Mouse (Mus musculus): ENCODE data around the gene Zfp609. TPM values are rescaled to one million over a fixed set of nuclear protein-coding genes. Genes with fewer than 3 reads are reported as not detected.
A peak's percentile ranks its signal among the peaks of the same experiment; 100 is the strongest.

The Zfp609 gene
- total and polyA plus RNA-seq, 2 experiments, result 2.8 to 4.4 TPM

DNA sequence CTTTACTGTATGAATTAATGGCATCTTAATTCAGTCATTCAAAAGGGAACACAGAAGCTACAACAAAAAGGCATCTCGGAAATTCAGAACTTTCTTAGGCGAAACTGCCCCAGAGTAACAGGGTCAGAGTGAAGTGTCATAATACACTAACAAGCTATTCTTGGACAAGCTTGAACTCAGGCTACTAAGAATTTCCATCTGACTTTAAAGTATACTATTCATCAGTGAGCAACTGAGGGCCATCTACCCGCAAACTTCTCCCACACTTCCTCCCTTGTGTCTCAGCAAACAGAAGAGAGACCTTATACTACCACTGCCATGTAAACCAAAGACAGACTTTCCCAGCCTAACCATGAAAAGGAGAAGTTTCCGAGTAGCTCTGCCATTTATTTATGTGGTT, 3.8 kb upstream of the Zfp609 start:
- Histone ChIP-seq H3K9ac (ENCODE audit: low read depth, low read length) (no peak overlapping the region), H3K4me1 (ENCODE audit: control insufficient read depth, insufficient read depth, low read length) (peaks cover 15% of the 10 kb centered on the region), H3K27ac (replicated peaks; ENCODE audit: insufficient read depth, low read depth, low read length) (no peak overlapping the region), H3K27me3 (ENCODE audit: control insufficient read depth, insufficient read depth, low read length) (no peaks in the 10 kb centered on the region), H3K79me2 (ENCODE audit: control insufficient read depth, insufficient read depth, low read length) (no peaks in the 10 kb centered on the region), H3K4me3 (ENCODE audit: insufficient read depth, low read depth, low read length) (no peak overlapping the region), H3K36me3 (ENCODE audit: control insufficient read depth, insufficient read depth, low read length) (peaks cover 13% of the 10 kb centered on the region; the same call in 1 of the 2 replicates)
- TF ChIP-seq POLR2A (IDR thresholded peaks at IDR 0.05; ENCODE audit: extremely low read depth, insufficient read depth, low read length) (no peak), CTCF (IDR thresholded peaks at IDR 0.05; ENCODE audit: low read depth, low read length) (no peak)
- DNase-seq (ENCODE audit: extremely low read depth, low read depth, low spot score), result no peak
- WGBS, result 56% methylated on average over 4 of the region's 4 CpGs

DNA sequence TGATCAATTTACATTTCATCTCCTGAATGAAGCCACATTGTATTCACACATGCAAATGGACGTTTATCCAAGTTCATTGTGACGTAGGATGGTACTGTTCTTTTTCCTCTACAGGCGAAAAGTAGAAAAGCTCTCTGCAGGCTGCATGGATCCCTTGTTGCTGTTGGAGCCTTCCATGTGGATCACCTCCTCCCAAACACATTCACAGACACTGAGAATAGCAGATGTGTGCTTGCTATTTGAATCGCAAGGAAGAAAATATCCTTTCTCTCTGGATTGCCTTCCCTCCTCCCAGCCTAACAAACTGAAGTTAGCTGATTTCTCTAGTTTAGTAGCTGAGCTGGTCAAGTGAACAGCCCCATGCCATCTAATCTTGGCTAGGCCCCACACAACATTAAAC, 2.9 kb upstream of the Zfp609 start:
- DNase-seq (ENCODE audit: extremely low read depth, low read depth, low spot score), result no peak
- Histone ChIP-seq H3K27me3 (ENCODE audit: control insufficient read depth, insufficient read depth, low read length) (no peaks in the 10 kb centered on the region), H3K79me2 (ENCODE audit: control insufficient read depth, insufficient read depth, low read length) (no peaks in the 10 kb centered on the region; the same call in 1 of the 2 replicates), H3K36me3 (ENCODE audit: control insufficient read depth, insufficient read depth, low read length) (peaks cover 13% of the 10 kb centered on the region; the same call in 1 of the 2 replicates), H3K27ac (replicated peaks; ENCODE audit: insufficient read depth, low read depth, low read length) (no peak overlapping the region), H3K9ac (ENCODE audit: low read depth, low read length) (no peak overlapping the region), H3K4me1 (ENCODE audit: control insufficient read depth, insufficient read depth, low read length) (peaks cover 19% of the 10 kb centered on the region), H3K4me3 (ENCODE audit: insufficient read depth, low read depth, low read length) (no peak overlapping the region)
- WGBS, result 93% methylated on average over 4 of the region's 4 CpGs
- TF ChIP-seq POLR2A (IDR thresholded peaks at IDR 0.05; ENCODE audit: extremely low read depth, insufficient read depth, low read length) (no peak), CTCF (IDR thresholded peaks at IDR 0.05; ENCODE audit: low read depth, low read length) (no peak)

- H3K27ac ChIP-seq (replicated peaks; ENCODE audit: insufficient read depth, low read depth, low read length), result no peak overlapping the region
- DNase-seq (ENCODE audit: extremely low read depth, low read depth, low spot score), result peak; percentile 53
- no peak for TF ChIP-seq POLR2A (IDR thresholded peaks at IDR 0.05; ENCODE audit: extremely low read depth, insufficient read depth, low read length)
- TF ChIP-seq CTCF (IDR thresholded peaks at IDR 0.05; ENCODE audit: low read depth, low read length), result no peak
- H3K27me3 ChIP-seq (ENCODE audit: control insufficient read depth, insufficient read depth, low read length), result no peaks in the 10 kb centered on the region
- H3K36me3 ChIP-seq (ENCODE audit: control insufficient read depth, insufficient read depth, low read length), result peaks cover 13% of the 10 kb centered on the region; the same call in 1 of the 2 replicates
- peaks cover 21% of the 10 kb centered on the region for H3K4me1 ChIP-seq (ENCODE audit: control insufficient read depth, insufficient read depth, low read length)
- WGBS, result 100% methylated on average over 1 of the region's 2 CpGs
- no peaks in the 10 kb centered on the region; the same call in 1 of the 2 replicates for H3K79me2 ChIP-seq (ENCODE audit: control insufficient read depth, insufficient read depth, low read length)
- H3K4me3 ChIP-seq (ENCODE audit: insufficient read depth, low read depth, low read length), result no peak overlapping the region
- no peak overlapping the region for H3K9ac ChIP-seq (ENCODE audit: low read depth, low read length)
Measured at GRCm38 (mm10) chr9:65829410-65829809, 2.0 kb upstream of the Zfp609 start.

DNA sequence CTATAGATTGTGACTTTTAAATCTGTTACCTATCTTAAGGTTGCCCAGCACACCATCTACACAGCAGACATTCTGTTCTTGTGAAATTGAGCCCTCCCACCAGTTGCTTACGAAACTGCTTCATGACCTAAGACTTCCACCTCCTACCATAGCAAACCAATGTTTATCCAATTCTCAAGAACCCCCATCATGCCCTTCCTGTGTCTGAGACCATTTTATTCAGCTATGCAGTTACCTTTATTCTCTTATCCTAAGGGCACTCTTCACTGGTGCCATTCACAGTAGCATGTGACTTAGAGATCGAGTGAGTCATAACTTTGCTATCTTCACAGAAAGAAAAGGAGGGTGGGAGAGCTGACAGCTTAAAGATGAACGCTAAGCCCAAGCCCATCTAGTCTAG, 1.1 kb upstream of the Zfp609 start:
- peaks cover 4% of the 10 kb centered on the region for H3K79me2 ChIP-seq (ENCODE audit: control insufficient read depth, insufficient read depth, low read length)
- no peaks in the 10 kb centered on the region for H3K27me3 ChIP-seq (ENCODE audit: control insufficient read depth, insufficient read depth, low read length)
- TF ChIP-seq CTCF (IDR thresholded peaks at IDR 0.05; ENCODE audit: low read depth, low read length), result no peak
- TF ChIP-seq POLR2A (IDR thresholded peaks at IDR 0.05; ENCODE audit: extremely low read depth, insufficient read depth, low read length), result no peak
- no peak overlapping the region for H3K27ac ChIP-seq (replicated peaks; ENCODE audit: insufficient read depth, low read depth, low read length)
- H3K4me3 ChIP-seq (ENCODE audit: insufficient read depth, low read depth, low read length), result no peak overlapping the region
- peaks cover 10% of the 10 kb centered on the region; the same call in 1 of the 2 replicates for H3K36me3 ChIP-seq (ENCODE audit: control insufficient read depth, insufficient read depth, low read length)
- no peak overlapping the region for H3K9ac ChIP-seq (ENCODE audit: low read depth, low read length)
- H3K4me1 ChIP-seq (ENCODE audit: control insufficient read depth, insufficient read depth, low read length), result peaks cover 26% of the 10 kb centered on the region
- 44% methylated on average over 3 of the region's 3 CpGs for WGBS
- peak; percentile 39 for DNase-seq (ENCODE audit: extremely low read depth, low read depth, low spot score)

- DNase-seq (ENCODE audit: extremely low read depth, low read depth, low spot score), result no peak
- peak overlapping the region; percentile 49 for H3K27ac ChIP-seq (replicated peaks; ENCODE audit: insufficient read depth, low read depth, low read length)
- H3K4me1 ChIP-seq (ENCODE audit: control insufficient read depth, insufficient read depth, low read length), result peaks cover 27% of the 10 kb centered on the region
- H3K4me3 ChIP-seq (ENCODE audit: insufficient read depth, low read depth, low read length), result peak overlapping the region; percentile 43
- WGBS, result 2% methylated on average over 13 of the region's 13 CpGs
- H3K27me3 ChIP-seq (ENCODE audit: control insufficient read depth, insufficient read depth, low read length), result no peaks in the 10 kb centered on the region
- peaks cover 6% of the 10 kb centered on the region for H3K79me2 ChIP-seq (ENCODE audit: control insufficient read depth, insufficient read depth, low read length)
- H3K36me3 ChIP-seq (ENCODE audit: control insufficient read depth, insufficient read depth, low read length), result peaks cover 6% of the 10 kb centered on the region; the same call in 1 of the 2 replicates
- peak overlapping the region; percentile 56 for H3K9ac ChIP-seq (ENCODE audit: low read depth, low read length)
- no peak for TF ChIP-seq CTCF (IDR thresholded peaks at IDR 0.05; ENCODE audit: low read depth, low read length)
- TF ChIP-seq POLR2A (IDR thresholded peaks at IDR 0.05; ENCODE audit: extremely low read depth, insufficient read depth, low read length), result no peak
Measured at GRCm38 (mm10) chr9:65828016-65828403, 646 bp upstream of the Zfp609 start.

DNA sequence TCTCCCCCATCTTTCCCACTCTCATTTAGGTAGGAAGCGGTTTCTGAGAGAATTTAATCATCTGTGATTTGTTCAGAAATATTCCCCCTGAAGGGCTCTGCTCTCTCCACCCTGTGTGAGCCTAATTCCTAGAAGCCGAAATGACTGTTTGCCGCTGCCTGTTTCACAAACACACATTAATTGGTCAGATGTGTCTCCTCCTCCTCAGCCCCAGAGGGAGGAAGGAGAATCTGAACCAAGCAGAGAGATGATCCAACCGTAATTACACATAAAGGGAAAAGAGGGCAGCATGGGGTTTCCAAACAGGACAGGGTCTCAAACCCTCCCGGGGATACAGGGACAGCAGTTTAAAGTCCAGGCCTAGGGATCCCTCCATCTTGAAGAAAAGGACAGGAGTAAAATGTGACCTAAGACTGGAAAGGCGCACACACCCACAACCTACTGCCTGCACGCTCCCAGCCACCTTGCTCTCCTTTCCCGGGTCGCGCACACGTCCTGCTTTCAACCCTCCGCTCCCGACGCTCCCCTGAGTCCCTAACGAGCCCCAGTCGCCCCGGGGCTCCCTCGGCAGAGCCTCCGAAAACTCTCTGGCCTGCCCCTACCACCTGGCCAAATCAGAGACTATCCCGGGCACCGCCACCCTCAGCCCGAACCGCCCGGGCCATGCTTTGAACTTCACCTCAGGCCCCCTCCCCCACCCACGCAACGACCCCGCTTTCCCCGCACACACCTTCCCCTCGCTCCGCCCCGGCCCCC, 598 bp downstream of the Zfp609 start:
- WGBS, result under 1% methylated on average over 30 of the region's 31 CpGs
- peaks cover 9% of the 10 kb centered on the region for H3K79me2 ChIP-seq (ENCODE audit: control insufficient read depth, insufficient read depth, low read length)
- H3K9ac ChIP-seq (ENCODE audit: low read depth, low read length), result peak overlapping the region; percentile 64
- peak overlapping the region; percentile 90 for H3K27ac ChIP-seq (replicated peaks; ENCODE audit: insufficient read depth, low read depth, low read length)
- TF ChIP-seq POLR2A (IDR thresholded peaks at IDR 0.05; ENCODE audit: extremely low read depth, insufficient read depth, low read length) (no peak), CTCF (IDR thresholded peaks at IDR 0.05; ENCODE audit: low read depth, low read length) (no peak)
- DNase-seq (ENCODE audit: extremely low read depth, low read depth, low spot score), result peak; percentile 80
- H3K4me1 ChIP-seq (ENCODE audit: control insufficient read depth, insufficient read depth, low read length), result peaks cover 25% of the 10 kb centered on the region
- H3K4me3 ChIP-seq (ENCODE audit: insufficient read depth, low read depth, low read length), result peak overlapping the region; percentile 67
- H3K27me3 ChIP-seq (ENCODE audit: control insufficient read depth, insufficient read depth, low read length), result no peaks in the 10 kb centered on the region
- no peaks in the 10 kb centered on the region; the same call in 1 of the 2 replicates for H3K36me3 ChIP-seq (ENCODE audit: control insufficient read depth, insufficient read depth, low read length)
